Mouse (Mus musculus) ES-E14 (cell line): Measurements from ENCODE around the gene Scnn1b.

Experiments used
- CHD2 ChIP-seq: IDR thresholded peaks from 2 replicates; pipeline ENCODE4 v1.6.1; 2014; ENCODE audit warnings: mild to moderate bottlenecking, low read depth, low read length, inconsistent platforms
- HCFC1 ChIP-seq: IDR thresholded peaks from 2 replicates; pipeline ENCODE4 v1.6.1; 2012; ENCODE audit warnings: low read length, inconsistent platforms, borderline replicate concordance; ENCODE audit not compliant: insufficient read depth
- MAFK ChIP-seq: IDR thresholded peaks from 2 replicates; pipeline ENCODE4 v1.6.1; 2014; ENCODE audit warnings: mild to moderate bottlenecking, low read depth, low read length, inconsistent platforms; ENCODE audit not compliant: insufficient read depth
- ZC3H11A ChIP-seq: IDR thresholded peaks from 2 replicates; pipeline ENCODE4 v1.6.1; 2012; ENCODE audit warnings: low read depth, mild to moderate bottlenecking, inconsistent platforms, low read length, borderline replicate concordance

GRCm38 (mm10) chr7:121912250-121912649 is 47.4 kb downstream of the Scnn1b start:
- TF ChIP-seq ZC3H11A (no peak), HCFC1 (no peak), MAFK (no peak), CHD2 (no peak)
